Mouse (Mus musculus) midbrain, embryonic 11.5 days (tissue): ENCODE data around the gene Ccl6. TPM values are rescaled to one million over a fixed set of nuclear protein-coding genes. Genes with fewer than 3 reads are reported as not detected.

ENCODE experiments used
- ATAC-seq: fragments of 200-750 bp; cut with Nextera tagmentation; 2 replicates; pipeline ENCODE4 v1.8.0; 2017; ENCODE audit warnings: moderate TSS enrichment, moderate library complexity; ENCODE audit not compliant: low FRiP score
- DNase-seq: peaks from one replicate; pipeline ENCODE4 v3.0.0; 2015; ENCODE audit warnings: low spot score; ENCODE audit errors: missing footprints
- H3K27ac ChIP-seq: fragments of 300-500 bp; sonication (generic); 2 replicates; pipeline ENCODE4 v1.5.1; 2014; ENCODE audit warnings: low read depth, low read length
- H3K27me3 ChIP-seq: fragments of 300-500 bp; sonication (generic); 2 replicates; pipeline ENCODE4 v1.6.1; 2014; ENCODE audit warnings: mild to moderate bottlenecking, low read length, moderate library complexity, mixed read lengths; ENCODE audit not compliant: control insufficient read depth, insufficient read depth
- H3K36me3 ChIP-seq: fragments of 300-500 bp; sonication (generic); 2 replicates; pipeline ENCODE4 v1.6.1; 2014; ENCODE audit warnings: mild to moderate bottlenecking, low read length, moderate library complexity, mixed read lengths; ENCODE audit not compliant: control insufficient read depth, insufficient read depth
- H3K4me1 ChIP-seq: fragments of 300-500 bp; sonication (generic); 2 replicates; pipeline ENCODE4 v1.6.1; 2014; ENCODE audit warnings: low read length; ENCODE audit not compliant: control insufficient read depth, insufficient read depth
- H3K4me2 ChIP-seq: fragments of 300-500 bp; sonication (generic); 2 replicates; pipeline ENCODE4 v1.6.1; 2014; ENCODE audit warnings: mild to moderate bottlenecking, moderate library complexity
- H3K4me3 ChIP-seq: fragments of 300-500 bp; sonication (generic); 2 replicates; pipeline ENCODE4 v1.5.1; 2014; ENCODE audit warnings: low read depth, low read length
- H3K9ac ChIP-seq: fragments of 300-500 bp; sonication (generic); 2 replicates; pipeline ENCODE4 v1.6.1; 2014; ENCODE audit warnings: low read length
- H3K9me3 ChIP-seq: fragments of 300-500 bp; sonication (generic); 2 replicates; pipeline ENCODE4 v1.6.1; 2016; ENCODE audit warnings: low read length; ENCODE audit not compliant: control insufficient read depth
- WGBS: fragments of 180-500 bp; shearing (Covaris S2); extraction: QIAGEN DNeasy Blood & Tissue Kit; methylation state at CpG from one replicate; pipeline ENCODE4 v1.1.7; 2014; 5-methylcytosine and 5-hydroxymethylcytosine counted together
- polyA plus RNA-seq: library from polyadenylated mRNA; unstranded; fragments of >200 nt; fragmentation: Nextera tagmentation; extraction: Ambion mirVana; gene quantifications from 2 replicates; pipeline ENCODE4 v1.2.1, GENCODE M21; 2014

The Ccl6 gene
- polyA plus RNA-seq, 1 experiment from 2014 or later, result 1.9 TPM

GRCm38 (mm10) chr11:83603399-83603798 is 10.5 kb upstream of the Ccl6 start:
- no peak for DNase-seq
- Histone ChIP-seq H3K27ac (no peak overlapping the region), H3K4me3 (no peak overlapping the region), H3K27me3 (no peaks in the 10 kb centered on the region), H3K9me3 (no peaks in the 10 kb centered on the region), H3K9ac (no peak overlapping the region), H3K4me1 (no peaks in the 10 kb centered on the region), H3K4me2 (no peak overlapping the region), H3K36me3 (no peaks in the 10 kb centered on the region)
- 88% methylated on average over 3 of the region's 3 CpGs for WGBS
- ATAC-seq, result no peak

- 89% methylated on average over 2 of the region's 2 CpGs for WGBS
- Histone ChIP-seq H3K9me3 (no peaks in the 10 kb centered on the region), H3K27ac (no peak overlapping the region), H3K9ac (no peak overlapping the region), H3K4me2 (no peak overlapping the region), H3K27me3 (no peaks in the 10 kb centered on the region; the same call in 1 of the 2 replicates), H3K4me3 (no peak overlapping the region), H3K4me1 (no peaks in the 10 kb centered on the region), H3K36me3 (no peaks in the 10 kb centered on the region)
- DNase-seq (no peak), ATAC-seq (no peak)
These were observed 7.7 kb upstream of the Ccl6 start for GRCm38 (mm10) chr11:83600576-83600975.

- no peak for DNase-seq
- H3K36me3 ChIP-seq, result no peaks in the 10 kb centered on the region
- ATAC-seq, result no peak
- H3K27ac ChIP-seq, result no peak overlapping the region
- H3K27me3 ChIP-seq, result no peaks in the 10 kb centered on the region; the same call in 1 of the 2 replicates
- H3K4me2 ChIP-seq, result no peak overlapping the region
- no peaks in the 10 kb centered on the region for H3K9me3 ChIP-seq
- H3K4me3 ChIP-seq, result no peak overlapping the region
- H3K4me1 ChIP-seq, result no peaks in the 10 kb centered on the region
- WGBS, result 89% methylated on average over 3 of the region's 3 CpGs
- no peak overlapping the region for H3K9ac ChIP-seq
These were observed 6.1 kb upstream of the Ccl6 start for GRCm38 (mm10) chr11:83598991-83599390.

- no peak overlapping the region for H3K4me3 ChIP-seq
- DNase-seq, result no peak
- no peak overlapping the region for H3K9ac ChIP-seq
- no peaks in the 10 kb centered on the region for H3K36me3 ChIP-seq
- H3K4me1 ChIP-seq, result no peaks in the 10 kb centered on the region
- no peak for ATAC-seq
- no peak overlapping the region for H3K4me2 ChIP-seq
- no peaks in the 10 kb centered on the region; the same call in 1 of the 2 replicates for H3K27me3 ChIP-seq
- WGBS, result 86% methylated on average over 3 of the region's 3 CpGs
- H3K9me3 ChIP-seq, result no peaks in the 10 kb centered on the region
- H3K27ac ChIP-seq, result no peak overlapping the region
These were observed 5.4 kb upstream of the Ccl6 start for GRCm38 (mm10) chr11:83598207-83598837.

GRCm38 (mm10) chr11:83597796-83598195 is 4.9 kb upstream of the Ccl6 start:
- Histone ChIP-seq H3K4me3 (no peak overlapping the region), H3K27ac (no peak overlapping the region), H3K9me3 (no peaks in the 10 kb centered on the region), H3K36me3 (no peaks in the 10 kb centered on the region), H3K27me3 (no peaks in the 10 kb centered on the region; the same call in 1 of the 2 replicates), H3K9ac (no peak overlapping the region), H3K4me1 (no peaks in the 10 kb centered on the region), H3K4me2 (no peak overlapping the region)
- DNase-seq, result no peak
- 89% methylated on average over 7 of the region's 7 CpGs for WGBS
- ATAC-seq, result no peak

GRCm38 (mm10) chr11:83595669-83596455 is 3.0 kb upstream of the Ccl6 start:
- H3K27me3 ChIP-seq, result no peaks in the 10 kb centered on the region; the same call in 1 of the 2 replicates
- WGBS, result 89% methylated on average over 7 of the region's 7 CpGs

GRCm38 (mm10) chr11:83593453-83593852 is 566 bp upstream of the Ccl6 start:
- Histone ChIP-seq H3K27ac (no peak overlapping the region), H3K4me3 (no peak overlapping the region), H3K27me3 (no peaks in the 10 kb centered on the region; the same call in 1 of the 2 replicates), H3K4me2 (no peak overlapping the region), H3K9ac (no peak overlapping the region), H3K4me1 (no peaks in the 10 kb centered on the region), H3K9me3 (no peaks in the 10 kb centered on the region), H3K36me3 (no peaks in the 10 kb centered on the region)
- WGBS, result 87% methylated on average over 5 of the region's 5 CpGs
- DNase-seq, result no peak
- ATAC-seq, result no peak

More at GRCm38 (mm10) chr11:83595669-83596455, 3.0 kb upstream of the Ccl6 start:
- ATAC-seq, result no peak
- Histone ChIP-seq H3K4me3 (no peak overlapping the region), H3K4me1 (no peaks in the 10 kb centered on the region), H3K4me2 (no peak overlapping the region), H3K9ac (no peak overlapping the region), H3K9me3 (no peaks in the 10 kb centered on the region), H3K27ac (no peak overlapping the region), H3K36me3 (no peaks in the 10 kb centered on the region)
- DNase-seq, result no peak

GRCm38 (mm10) chr11:83584232-83584631 is 8.7 kb downstream of the Ccl6 start:
- Histone ChIP-seq H3K27ac (no peak overlapping the region), H3K36me3 (no peaks in the 10 kb centered on the region), H3K9ac (no peak overlapping the region), H3K9me3 (no peaks in the 10 kb centered on the region), H3K4me1 (no peaks in the 10 kb centered on the region), H3K4me3 (no peak overlapping the region), H3K27me3 (no peaks in the 10 kb centered on the region), H3K4me2 (no peak overlapping the region)
- WGBS, result 69% methylated on average over 2 of the region's 2 CpGs
- no peak for ATAC-seq
- DNase-seq, result no peak

GRCm38 (mm10) chr11:83583450-83583754 is 9.5 kb downstream of the Ccl6 start:
- no peak for ATAC-seq
- Histone ChIP-seq H3K9me3 (no peaks in the 10 kb centered on the region), H3K4me1 (no peaks in the 10 kb centered on the region), H3K4me3 (no peak overlapping the region), H3K36me3 (no peaks in the 10 kb centered on the region), H3K4me2 (no peak overlapping the region), H3K27ac (no peak overlapping the region), H3K9ac (no peak overlapping the region), H3K27me3 (no peaks in the 10 kb centered on the region)
- DNase-seq, result no peak
